Mouse (Mus musculus): Measurements from ENCODE around the gene Gpr3.

The Gpr3 gene

DNA sequence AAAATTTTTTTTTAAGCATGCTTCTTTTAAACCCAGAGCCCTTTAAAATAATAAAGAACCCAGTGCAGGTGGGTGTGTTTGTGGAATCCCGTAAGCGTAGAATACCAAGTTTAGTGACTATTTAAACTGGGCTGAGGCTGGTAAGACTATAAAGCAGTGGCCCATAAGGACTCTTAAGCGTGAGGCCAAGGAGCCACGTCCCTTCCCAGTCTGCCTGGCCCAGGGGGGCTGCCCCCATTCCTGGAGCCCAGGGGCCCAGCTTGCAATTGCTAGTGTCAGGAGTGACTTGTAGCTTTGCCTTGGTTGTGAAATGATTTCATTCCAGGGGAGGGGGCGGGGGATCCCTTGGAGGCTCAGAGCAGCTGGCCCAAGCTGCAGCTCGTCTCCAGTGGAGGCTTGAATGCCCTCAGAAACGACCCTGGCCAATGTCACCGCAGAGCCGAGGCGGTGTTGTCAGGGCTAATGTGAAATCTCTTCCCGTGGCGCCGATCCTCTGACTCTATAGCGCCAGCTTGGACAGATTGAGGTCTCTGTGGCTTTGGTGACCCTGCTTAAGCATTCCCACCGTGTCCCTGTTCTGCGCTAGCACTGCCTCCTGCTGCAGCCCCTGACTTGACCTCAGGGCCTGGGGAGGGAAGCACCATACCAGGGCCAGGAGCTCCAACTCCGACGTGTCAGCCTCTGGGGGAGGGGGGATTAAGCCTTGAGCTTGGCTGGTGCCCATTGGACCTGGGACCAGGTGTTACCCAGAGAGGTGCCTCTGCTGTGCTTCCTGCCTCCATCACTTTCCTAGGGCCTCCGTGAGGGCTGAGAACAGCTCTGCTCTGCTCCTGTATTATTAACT lies 13.8 kb downstream of the Gpr3 start:
- no peak for DNase-seq (ENCODE audit: low spot score)

DNA sequence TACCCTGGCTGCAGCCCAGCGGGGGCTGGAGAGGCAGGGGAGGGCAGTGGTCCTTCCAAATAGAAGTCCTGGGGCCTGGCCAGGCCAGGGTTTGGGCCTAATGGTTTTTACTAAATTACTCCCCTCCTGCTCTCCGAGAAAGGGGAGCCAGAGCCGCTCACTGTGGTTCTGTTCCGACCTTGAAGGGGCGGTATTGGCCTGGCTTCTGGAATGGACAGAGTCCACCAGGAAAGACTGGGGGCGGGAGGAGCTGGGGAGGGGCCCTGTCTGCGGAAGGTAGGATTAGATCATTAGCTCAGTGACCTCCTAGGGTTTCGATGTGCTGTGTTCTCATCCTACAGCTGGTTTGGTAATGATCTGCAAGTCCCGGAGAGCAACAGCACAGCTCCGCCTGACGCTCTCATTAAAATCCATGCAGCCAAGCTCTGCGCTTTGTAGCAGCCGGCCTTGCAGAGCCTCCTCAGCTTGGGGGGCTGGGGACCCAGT lies 14.5 kb downstream of the Gpr3 start:
- peak; percentile 59 for DNase-seq (ENCODE audit: low spot score)

DNA sequence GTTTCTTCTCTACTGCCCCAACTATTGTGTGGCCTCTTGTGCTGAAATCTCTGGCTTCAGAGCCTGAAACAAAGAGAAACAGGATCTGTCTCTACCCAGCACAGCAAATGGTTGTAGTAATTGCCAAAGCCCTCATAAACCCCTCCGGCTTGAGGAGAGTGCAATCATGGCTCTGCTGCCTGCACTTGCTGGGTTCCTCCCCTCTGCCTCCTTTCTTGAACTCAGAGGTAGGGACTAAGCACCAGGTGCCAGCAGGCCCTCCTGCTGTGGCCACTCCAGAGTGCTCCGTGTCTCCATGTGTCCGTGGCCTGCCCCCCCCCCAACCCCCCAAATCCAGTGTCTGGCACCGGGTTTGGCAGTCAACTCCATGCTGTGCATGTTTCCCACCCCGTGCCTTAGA lies 15.0 kb downstream of the Gpr3 start:
- DNase-seq (ENCODE audit: low spot score), result no peak

GRCm38 (mm10) chr4:133196852-133197251 lies 15.5 kb downstream of the Gpr3 start:
- no peak for DNase-seq (ENCODE audit: low spot score)

DNA sequence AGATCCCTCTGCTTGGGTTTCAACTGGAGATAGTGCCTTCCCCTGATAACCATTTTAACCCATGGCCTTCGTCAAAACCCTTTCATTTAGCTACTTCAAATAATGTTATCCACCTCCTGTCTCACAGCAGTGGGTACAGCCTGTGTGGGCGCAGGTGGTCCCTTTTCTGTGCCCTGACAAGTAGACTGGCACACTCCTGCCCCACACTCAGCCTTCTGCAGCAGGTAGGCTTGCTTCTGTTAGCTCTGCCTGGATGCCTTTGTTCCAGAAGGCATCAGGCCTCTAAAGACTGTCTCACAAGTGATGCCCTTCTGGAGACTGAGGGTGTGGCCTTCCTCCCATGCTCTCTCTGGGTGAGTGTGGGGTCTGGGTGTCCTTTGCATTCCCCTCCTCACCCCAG lies 16.2 kb downstream of the Gpr3 start:
- no peak for DNase-seq (ENCODE audit: low spot score)

DNA sequence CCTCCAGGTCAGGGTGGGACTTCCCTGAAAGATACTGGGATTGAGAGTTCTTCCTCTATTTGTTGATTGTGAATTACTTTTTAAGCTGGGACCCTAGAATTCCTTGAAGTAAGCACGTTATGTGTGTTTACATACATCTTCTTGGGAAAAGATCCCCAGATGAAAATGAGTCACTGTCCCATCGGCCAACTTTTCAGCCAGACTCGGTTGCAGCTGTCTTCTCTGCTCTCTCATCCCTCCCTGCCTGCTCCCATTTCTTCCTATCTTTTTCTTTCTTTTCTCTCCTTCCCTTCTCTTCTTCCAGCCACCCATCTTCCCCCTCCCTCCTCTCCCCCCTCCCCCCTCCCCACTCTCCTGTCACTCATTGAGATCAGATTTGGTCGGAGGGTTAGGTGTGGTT lies 17.3 kb downstream of the Gpr3 start:
- DNase-seq (ENCODE audit: low spot score), result no peak

DNA sequence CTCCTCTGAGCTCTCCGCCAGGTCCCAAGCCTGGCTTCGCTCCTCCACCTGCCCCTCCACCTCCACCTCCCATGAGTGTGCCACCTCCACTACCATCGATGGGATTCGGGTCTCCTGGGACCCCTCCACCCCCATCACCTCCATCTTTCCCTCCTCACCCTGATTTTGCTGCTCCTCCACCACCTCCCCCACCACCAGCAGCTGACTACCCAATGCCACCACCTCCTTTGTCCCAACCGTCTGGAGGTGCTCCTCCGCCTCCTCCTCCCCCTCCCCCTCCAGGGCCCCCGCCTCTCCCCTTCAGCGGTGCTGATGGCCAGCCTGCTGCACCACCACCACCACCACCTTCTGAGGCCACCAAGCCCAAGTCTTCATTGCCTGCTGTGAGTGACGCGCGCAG lies 17.9 kb downstream of the Gpr3 start:
- no peak for DNase-seq (ENCODE audit: low spot score)

GRCm38 (mm10) chr4:133189396-133189795 lies 22.9 kb downstream of the Gpr3 start:
- DNase-seq (ENCODE audit: low spot score), result no peak

DNA sequence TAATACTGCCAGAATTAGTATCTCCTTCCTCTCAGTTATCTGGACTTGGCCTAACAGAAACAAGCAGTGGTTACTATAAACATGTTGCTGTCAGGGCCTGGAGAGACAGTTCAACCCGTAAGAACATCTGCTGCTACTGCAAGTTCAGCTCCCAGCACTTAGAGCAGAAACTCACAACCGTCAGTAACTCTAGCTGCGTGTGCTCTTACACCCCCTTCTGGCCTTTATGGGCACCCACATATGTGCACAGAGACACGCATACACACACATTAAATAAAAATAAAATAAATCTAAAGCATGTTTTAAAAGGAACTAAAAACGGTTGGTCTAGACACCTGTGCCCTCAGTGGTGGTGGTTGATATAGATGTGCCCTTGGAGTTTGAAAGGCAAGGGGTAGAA lies 25.5 kb downstream of the Gpr3 start:
- no peak for DNase-seq (ENCODE audit: low spot score)

DNA sequence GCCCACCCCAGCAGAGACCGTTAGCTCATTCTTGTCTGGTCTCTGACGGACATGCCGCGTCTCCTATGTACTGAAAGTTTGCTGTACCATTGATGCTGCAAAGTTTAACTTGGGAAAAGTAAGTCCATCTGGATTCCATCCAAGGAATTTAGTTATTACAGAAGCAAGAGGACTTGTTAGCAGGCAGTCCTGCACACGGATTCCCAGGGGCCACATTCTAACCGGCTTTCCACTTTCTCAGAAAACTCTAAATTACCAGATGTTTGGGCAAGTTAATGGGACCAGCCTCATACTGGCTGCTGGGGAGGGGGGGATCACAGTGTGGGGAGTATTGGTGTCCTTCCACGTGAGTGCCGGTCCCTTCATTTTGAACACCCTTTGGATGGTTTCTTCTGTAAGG lies 26.4 kb downstream of the Gpr3 start:
- no peak for DNase-seq (ENCODE audit: low spot score)

- DNase-seq (ENCODE audit: low spot score), result no peak
Measured at GRCm38 (mm10) chr4:133184898-133185665, 27.3 kb downstream of the Gpr3 start.

- DNase-seq (ENCODE audit: low spot score), result no peak
Measured at GRCm38 (mm10) chr4:133184031-133184897, 28.1 kb downstream of the Gpr3 start.

DNA sequence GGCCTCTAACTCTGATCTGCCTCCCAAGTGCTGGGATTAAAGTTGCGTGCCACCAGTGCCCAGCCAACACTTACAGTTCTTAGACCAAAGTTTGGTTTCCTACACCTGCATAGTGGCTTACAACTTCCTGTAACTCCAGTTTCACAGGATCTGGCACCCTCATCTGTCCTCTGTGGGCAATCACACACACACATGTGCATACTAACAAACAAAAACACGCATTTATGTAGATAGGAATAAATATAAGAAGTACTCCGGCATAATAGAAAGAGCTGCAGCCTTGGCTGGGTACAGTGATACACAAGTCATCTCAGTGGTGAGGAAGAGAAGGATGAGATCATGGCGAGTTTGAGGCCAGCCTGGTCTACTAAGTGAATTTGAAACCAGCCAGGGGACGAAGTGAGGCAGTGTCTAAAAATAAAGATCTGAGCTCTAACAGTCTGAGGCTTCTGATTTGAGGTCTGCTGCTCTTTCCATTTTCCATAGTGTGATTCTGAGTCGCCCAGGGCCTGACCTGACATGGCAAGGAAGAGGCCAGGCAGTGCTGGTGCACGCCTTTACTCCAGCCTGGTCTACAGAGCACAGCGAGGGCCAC lies 29.8 kb downstream of the Gpr3 start:
- no peak for DNase-seq (ENCODE audit: low spot score)

DNA sequence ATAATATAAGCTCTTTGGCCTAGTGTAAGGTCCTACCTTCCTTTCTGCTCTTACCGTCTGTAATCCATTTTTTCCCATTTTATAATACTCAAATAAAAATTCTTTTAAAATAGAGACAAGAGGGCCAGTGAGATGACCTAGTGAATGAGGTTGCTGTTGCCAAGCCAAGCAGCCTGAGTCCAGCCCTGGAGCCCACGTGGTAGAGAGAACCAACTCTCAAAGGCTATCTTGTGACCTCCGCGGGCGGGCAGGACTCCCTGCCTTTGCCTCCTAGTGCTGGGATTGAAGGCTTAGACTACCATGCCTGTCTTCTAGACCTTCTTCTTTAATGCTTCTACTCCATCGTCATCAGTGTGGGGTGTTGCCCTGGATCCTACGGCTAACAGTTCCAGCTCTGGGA lies 33.1 kb downstream of the Gpr3 start:
- no peak for DNase-seq (ENCODE audit: low spot score)

DNA sequence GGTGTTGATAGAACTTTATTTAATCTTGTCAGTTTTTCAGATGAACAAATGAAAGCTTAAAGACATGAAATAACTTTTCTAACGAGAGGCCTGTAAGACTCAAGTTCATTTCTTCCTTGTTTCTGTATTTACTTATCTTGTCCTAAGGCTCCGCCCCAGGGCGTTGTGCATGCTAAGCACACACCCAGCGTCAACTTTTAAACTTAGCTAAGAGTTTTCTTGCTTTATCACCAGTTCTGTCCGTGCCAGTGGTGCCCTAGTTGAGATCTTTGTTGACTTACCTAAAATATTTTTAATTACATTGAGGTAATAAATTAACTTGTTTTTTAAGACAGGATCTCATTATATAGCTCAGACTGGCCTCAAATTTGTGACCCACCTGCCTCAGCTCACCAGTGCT lies 34.0 kb downstream of the Gpr3 start:
- DNase-seq (ENCODE audit: low spot score), result no peak

- no peak for DNase-seq (ENCODE audit: low spot score)
Measured at GRCm38 (mm10) chr4:133176761-133177403, 35.5 kb downstream of the Gpr3 start.

DNA sequence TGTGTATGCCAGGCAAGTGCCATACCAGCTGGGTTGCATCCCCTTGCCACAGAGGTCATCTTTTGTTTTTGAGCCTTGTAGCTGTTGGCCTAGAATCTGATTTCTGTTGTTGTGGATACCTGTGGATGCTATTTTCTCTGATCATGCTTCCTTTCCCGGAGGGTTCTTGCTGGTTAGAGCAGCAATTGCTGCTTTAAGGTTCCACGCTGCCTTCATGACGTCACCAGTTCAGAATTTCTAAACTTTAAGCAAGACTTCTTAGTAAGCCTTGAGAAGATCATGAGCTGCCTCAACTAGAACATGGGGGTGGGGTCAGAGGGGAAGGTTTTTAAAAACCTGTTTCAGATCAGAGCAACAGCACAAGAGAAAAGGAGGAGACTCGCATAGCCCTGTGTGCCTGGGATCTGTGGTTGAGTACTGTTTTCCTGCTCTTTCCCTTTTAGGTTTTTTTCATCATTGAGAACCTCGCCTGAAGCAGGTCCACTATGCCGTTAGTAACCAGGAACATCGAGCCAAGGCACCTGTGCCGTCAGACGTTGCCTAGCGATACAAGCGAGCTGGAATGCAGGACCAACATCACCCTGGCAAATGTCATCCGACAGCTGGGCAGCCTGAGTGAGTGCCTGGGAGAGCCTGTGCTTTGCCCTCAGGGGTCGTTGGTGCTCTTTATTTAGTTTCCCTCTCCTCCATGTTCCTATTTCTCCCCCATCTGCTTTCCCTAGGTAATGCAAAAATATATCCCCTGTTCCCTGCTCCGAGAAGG lies 36.2 kb downstream of the Gpr3 start:
- no peak for DNase-seq (ENCODE audit: low spot score)

DNA sequence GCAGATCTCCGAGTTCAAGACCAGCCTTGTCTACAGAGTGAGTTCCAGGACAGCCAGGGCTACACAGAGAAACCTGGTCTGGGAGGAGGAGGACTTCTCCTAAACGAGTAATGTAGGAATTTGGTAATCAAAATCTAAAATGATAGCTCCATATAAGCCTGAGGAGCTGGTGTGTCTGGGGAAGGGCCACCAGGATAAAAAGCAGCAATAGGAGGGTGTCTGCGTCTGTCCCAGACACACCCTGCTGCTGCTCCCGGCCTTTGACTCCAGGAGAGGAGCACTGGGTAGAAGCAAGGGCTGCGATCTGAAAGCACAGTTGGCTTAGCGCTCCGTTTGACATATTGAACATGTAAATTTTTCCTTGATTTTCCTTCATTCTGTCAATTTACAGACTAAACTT lies 37.1 kb downstream of the Gpr3 start:
- no peak for DNase-seq (ENCODE audit: low spot score)

GRCm38 (mm10) chr4:133174361-133174760 lies 38.0 kb downstream of the Gpr3 start:
- DNase-seq (ENCODE audit: low spot score), result peak; percentile 68

- no peak for DNase-seq (ENCODE audit: low spot score)
Measured at GRCm38 (mm10) chr4:133172451-133172850, 39.9 kb downstream of the Gpr3 start.

- DNase-seq (ENCODE audit: low spot score), result no peak
Measured at GRCm38 (mm10) chr4:133170616-133171015, 41.7 kb downstream of the Gpr3 start.

All from testis, postnatal 14 days (tissue).